Mouse (Mus musculus): ENCODE measurements around the gene Efl1.
"Not testable (repeated sequence)": the region's sequence is repeated elsewhere in the genome, so short reads cannot be mapped to it uniquely, and the experiment has no call there.

Gene Efl1

DNA sequence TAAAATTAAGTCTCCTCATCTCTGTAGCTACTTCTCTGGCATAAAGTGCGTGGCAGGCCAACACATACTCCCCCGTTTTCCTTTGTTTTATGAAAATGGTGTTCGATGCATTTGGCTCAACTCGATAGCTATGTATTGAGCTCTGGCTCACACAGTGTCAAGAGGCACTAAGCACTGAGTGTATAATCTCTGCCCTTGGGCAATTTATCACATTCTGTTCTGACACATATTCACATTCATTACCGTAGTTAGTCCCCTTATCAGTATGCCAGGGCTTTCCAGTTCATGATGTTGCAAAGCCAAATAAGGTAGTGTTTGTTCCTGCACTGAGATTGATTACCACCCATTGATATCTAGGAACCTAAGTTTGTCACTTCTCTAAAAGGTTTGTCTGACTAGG lies 71.3 kb downstream of the Efl1 start:
- DNase-seq (ENCODE audit: low read depth, low spot score) = no peak

GRCm38 (mm10) chr7:82720501-82720900 lies 72.1 kb downstream of the Efl1 start:
- DNase-seq (ENCODE audit: low read depth, low spot score) = no peak

GRCm38 (mm10) chr7:82720906-82721305 lies 72.5 kb downstream of the Efl1 start:
- DNase-seq (ENCODE audit: low read depth, low spot score) = no peak

GRCm38 (mm10) chr7:82722486-82723123 lies 74.2 kb downstream of the Efl1 start:
- DNase-seq (ENCODE audit: low read depth, low spot score) = no peak

GRCm38 (mm10) chr7:82723151-82723871 lies 74.9 kb downstream of the Efl1 start:
- no peak for DNase-seq (ENCODE audit: low read depth, low spot score)

- no peak for DNase-seq (ENCODE audit: low read depth, low spot score)
Observed at GRCm38 (mm10) chr7:82724491-82724890, 76.1 kb downstream of the Efl1 start.

- no peak for DNase-seq (ENCODE audit: low read depth, low spot score)
Observed at GRCm38 (mm10) chr7:82725006-82725636, 76.7 kb downstream of the Efl1 start.

- no peak for DNase-seq (ENCODE audit: low read depth, low spot score)
Observed at GRCm38 (mm10) chr7:82725741-82726450, 77.5 kb downstream of the Efl1 start.

GRCm38 (mm10) chr7:82727066-82727465 lies 78.7 kb downstream of the Efl1 start:
- DNase-seq (ENCODE audit: low read depth, low spot score) = no peak

DNA sequence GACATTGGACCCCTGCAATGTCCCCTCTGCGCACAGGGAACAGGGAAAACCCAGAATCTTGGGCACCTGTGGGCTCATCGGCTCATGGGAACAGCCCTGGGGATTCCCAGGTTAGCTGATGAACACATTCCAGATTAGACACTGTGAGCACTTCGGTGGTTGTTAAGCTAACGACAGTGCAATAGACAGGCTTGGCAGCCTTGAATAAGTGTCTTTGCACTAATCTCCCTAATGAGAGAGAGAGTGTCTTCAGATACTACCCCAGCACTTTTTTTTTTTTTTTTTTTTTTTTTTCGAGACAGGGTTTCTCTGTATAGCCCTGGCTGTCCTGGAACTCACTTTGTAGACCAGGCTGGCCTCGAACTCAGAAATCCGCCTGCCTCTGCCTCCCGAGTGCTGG lies 80.6 kb downstream of the Efl1 start:
- not testable (repeated sequence) for DNase-seq (ENCODE audit: low read depth, low spot score)

DNA sequence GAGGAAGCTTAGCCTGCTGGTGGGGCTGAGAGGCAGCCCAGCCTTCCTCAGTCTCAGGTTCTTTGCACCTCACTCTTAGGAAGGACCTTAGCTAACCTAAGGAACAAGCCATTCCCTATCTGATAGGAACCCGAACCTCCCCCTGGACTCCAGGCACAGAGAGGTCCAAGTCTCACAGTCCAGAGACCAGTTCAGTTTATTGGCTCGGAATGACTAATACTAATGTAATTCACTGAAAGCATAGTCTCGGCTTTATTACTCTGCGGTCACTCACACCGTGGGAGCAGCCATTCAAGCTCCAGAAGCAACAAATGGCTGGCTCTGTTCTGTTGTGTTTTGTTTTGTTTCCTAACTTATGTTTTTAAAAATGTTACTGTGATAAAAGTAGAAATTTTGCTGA lies 84.7 kb downstream of the Efl1 start:
- DNase-seq (ENCODE audit: low read depth, low spot score) = no peak

- DNase-seq (ENCODE audit: low read depth, low spot score) = no peak
Observed at GRCm38 (mm10) chr7:82733995-82734394, 85.6 kb downstream of the Efl1 start.

- DNase-seq (ENCODE audit: low read depth, low spot score) = no peak
Observed at GRCm38 (mm10) chr7:82734748-82735600, 86.6 kb downstream of the Efl1 start.

DNA sequence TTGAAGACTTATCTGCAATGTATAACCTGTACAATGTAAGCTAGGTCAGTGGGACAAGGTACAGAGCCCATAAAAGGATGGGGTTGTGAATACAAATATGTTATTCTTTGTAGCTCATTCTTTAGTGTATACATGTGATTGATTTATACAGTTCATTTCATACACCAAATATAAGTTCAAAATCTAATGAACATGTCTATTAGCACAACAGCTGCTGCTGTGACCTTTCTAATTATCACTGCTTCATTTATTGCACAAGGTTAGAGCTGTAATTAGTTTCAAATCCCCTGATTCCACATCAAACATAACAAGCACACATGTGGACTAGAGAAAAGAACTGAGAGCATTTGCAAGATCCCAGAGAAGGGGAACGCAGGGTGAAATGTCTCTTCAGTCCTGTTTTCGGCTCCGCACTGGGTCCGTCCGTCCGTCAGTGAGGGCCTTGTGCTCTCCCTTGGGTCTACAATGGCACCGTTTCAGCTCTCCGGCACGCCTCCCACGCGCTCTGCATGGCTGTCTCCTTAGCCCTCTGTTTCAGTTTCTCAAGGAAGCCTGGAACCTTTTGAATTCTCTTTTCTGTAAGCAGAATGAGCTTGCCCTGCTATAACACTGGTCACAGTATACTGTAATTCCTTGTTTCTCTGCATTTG lies 94.8 kb downstream of the Efl1 start:
- no peak for DNase-seq (ENCODE audit: low read depth, low spot score)

- DNase-seq (ENCODE audit: low read depth, low spot score) = no peak
Observed at GRCm38 (mm10) chr7:82744167-82744715, 95.8 kb downstream of the Efl1 start.

GRCm38 (mm10) chr7:82748812-82749211 lies 100.4 kb downstream of the Efl1 start:
- DNase-seq (ENCODE audit: low read depth, low spot score) = no peak

DNA sequence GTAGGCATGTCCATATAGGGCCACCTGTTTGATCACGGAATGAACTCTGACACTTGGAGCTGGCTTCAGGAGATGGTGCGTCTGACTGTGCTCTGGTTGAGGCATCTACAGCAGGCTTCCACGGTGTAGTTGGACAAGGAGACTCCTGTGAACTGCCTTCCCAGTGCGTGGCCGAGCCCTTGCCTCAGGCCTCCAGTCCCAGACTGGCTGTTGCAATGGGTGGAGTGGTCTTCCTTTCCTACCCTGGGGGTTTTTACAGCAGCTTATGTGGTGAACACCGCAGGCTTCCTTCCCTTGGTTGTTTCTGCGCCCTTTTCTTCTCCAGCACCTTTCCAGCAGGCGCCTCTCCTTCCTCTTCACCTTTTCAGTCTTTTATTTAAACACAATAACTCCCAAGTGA lies 100.8 kb downstream of the Efl1 start:
- DNase-seq (ENCODE audit: low read depth, low spot score) = no peak

DNA sequence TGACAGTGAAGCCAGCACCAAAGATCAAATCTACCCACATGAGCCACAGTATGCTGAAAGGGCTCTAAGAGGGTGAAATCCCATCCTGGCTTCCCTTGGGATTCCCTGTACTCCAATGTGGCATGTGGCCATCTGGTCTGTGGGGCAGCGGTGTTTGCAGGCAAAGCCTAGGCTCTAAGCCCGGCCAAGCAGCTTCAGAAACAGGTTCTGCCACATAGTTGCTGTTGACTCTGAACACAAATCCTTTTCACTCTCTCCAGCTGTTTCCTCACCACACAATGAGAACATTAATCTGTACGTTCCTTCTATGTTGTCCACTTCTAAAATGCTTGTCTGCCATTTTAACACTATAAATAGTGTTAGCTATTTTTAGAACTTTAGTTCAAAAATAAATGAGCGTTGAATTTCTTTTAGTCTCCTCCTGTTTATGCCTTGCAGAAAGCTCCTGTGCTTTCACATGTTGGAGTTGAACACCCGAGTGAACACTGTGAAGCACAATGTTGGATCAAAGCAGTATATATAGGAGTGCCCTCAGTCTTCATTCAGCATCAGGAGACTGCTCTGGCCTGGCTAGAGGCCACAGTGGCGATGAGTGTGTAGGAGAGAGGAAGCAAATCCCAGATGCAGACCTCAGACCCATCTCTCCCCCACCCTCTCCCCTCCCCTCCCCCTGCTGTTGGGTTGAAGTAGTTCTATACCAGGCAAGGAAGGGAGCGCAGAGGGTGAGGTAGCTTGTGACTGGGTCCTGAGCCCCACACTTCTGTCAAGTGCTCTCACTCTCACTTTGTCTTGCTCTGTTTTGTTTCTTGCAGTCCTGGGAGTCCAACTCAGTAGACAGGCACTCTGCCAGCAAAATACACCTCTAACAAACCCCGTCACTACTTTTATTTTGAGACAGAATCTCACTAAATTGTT lies 104.0 kb downstream of the Efl1 start:
- no peak for DNase-seq (ENCODE audit: low read depth, low spot score)

GRCm38 (mm10) chr7:82755602-82756155 lies 107.3 kb downstream of the Efl1 start:
- no peak for DNase-seq (ENCODE audit: low read depth, low spot score)

Data from WW6 (cell line).